Mouse (Mus musculus): ENCODE measurements at regions not wholly inside any gene's neighbourhood (a gene's known extent, or its start where the extent isn't known, plus 50 kb on each side); places are given as distances from the start of the nearest gene placed in this dataset.

DNA sequence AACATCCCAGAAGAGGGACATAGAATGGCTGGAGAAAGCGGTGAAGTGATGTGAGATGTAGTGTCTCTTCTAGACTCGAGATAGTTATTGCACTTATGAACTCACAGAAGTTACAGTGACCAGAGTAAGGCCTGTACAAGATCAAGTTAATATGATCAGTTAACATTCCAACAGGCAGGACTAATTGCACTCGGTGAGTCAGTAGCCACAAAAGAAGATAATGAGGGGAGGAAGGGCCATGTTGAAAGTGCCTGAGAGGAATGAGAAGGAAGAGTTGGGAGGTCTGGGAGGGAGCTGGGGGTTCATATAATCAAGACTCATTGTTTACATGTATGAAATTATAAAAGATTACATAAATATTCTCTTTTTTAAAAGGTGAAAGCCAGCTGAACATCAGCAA, 602.3 kb downstream of the Insc start:
- no peak for ATAC-seq (ENCODE audit: extremely low read depth, insufficient number of reproducible peaks, low FRiP score, poor library complexity, severe bottlenecking)

DNA sequence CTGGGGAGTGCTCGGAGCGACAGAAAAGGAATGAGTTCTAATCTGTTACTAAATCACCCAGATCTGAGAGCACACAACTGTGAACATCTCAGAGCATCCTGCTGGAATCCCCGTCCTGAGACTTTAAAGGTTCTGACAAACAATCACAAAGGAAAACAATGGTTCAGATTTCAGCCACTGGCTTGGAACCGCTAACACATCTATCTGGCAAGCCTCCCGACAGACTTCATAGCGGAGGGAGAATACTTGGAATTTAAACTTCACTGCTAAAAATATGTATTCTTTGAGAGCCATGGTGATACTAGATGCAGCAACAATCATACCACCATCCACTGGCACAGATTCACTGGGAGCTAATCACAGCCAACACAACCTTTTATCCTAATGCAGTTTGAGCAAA, 615.2 kb downstream of the Insc start:
- no peak for ATAC-seq (ENCODE audit: extremely low read depth, insufficient number of reproducible peaks, low FRiP score, poor library complexity, severe bottlenecking)

DNA sequence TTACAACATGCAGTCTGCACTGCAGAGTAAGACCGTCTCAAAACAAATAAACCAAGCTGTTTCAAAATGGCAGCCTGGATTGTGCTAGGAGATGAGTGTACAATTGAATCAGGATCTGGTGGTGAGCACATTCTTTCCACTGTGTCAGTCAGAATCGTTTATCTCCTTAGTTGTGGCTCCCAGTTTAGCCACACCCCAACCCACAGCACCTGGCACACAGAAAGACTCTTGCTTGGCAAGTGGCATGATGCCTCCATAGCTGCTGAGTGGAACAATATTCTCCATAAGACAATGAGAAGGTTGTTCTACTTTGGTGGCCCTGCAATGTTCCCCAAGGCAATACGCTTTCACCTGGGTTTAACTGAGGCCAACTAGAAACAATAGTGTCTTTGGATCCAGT, 616.6 kb downstream of the Insc start:
- no peak for ATAC-seq (ENCODE audit: extremely low read depth, insufficient number of reproducible peaks, low FRiP score, poor library complexity, severe bottlenecking)

DNA sequence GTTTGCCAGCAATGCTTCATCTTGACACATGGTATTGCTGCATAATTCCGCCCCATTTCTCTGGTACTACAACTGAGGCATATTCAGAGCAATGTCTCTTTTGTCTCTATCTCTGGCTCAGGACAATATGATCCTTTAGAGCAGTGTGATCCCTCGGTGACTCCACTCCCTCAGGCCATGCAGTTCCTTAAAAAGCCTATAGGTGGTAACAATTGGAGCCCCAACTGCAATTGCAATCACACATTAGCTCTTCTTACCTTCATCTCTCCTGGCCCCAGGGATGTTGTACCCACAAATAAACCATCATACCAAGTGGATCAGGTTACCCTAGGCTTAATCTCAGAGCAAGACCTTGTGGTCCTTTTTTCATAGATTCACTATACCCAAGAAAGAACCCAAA, 618.6 kb downstream of the Insc start:
- ATAC-seq (ENCODE audit: extremely low read depth, insufficient number of reproducible peaks, low FRiP score, poor library complexity, severe bottlenecking) = no peak

DNA sequence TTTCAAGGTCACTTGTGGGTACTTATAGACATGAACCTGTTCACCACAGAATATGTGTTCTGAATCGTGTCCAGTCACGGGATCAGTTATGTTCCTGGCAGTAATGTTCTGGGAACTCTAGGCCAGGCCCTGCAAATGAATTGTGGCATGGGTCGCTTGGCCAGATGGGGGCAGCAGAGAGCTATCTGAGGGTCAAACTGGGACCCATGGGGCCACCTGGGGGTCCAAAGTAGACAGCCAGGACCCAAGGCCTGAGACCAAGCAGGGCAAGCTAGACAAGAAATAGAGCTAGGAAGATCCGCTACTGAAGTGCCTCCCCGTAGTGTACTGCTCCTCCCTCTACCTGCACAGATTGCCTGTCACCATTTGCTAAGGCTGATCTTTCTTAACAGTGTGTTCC, 623.4 kb downstream of the Insc start:
- ATAC-seq (ENCODE audit: extremely low read depth, insufficient number of reproducible peaks, low FRiP score, poor library complexity, severe bottlenecking) = no peak

DNA sequence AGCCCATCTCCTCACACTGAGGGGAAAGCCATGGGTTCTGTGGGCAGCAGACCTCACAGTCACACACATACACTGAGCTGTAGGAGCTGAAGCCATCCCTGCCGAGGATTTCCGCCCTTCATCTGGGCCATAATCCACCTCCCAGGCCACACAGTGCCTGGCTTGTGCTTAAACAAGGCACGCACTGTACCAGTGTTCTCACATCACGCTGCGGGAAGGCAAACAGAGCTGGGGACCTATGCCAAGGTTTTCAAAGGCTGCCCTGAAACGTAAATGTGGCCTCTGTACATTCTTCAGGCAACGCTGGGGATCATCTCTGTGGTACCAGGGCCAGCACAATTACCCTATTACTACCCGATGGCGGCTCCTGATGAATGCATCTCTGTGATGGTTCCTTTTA, 627.6 kb downstream of the Insc start:
- no peak for ATAC-seq (ENCODE audit: extremely low read depth, insufficient number of reproducible peaks, low FRiP score, poor library complexity, severe bottlenecking)

DNA sequence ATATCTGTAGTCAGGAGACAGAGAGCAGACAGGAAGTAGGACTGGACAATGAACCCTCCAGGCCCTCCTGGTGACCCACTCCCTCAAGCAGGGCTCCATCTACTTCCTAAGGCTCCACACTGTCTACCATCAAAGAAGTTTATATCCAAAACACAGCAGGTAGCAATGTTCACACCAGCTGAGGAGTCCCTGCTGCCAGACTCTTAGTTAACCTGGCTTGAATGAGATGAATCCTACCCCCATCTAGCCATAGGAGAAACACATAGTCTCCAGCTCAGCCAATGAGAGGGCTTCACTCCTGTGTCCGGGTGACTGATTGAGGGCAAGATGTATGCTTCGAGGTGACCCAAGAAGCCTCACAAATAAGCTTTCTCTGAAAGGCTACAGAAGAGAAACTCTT, 629.4 kb downstream of the Insc start:
- ATAC-seq (ENCODE audit: extremely low read depth, insufficient number of reproducible peaks, low FRiP score, poor library complexity, severe bottlenecking) = no peak

DNA sequence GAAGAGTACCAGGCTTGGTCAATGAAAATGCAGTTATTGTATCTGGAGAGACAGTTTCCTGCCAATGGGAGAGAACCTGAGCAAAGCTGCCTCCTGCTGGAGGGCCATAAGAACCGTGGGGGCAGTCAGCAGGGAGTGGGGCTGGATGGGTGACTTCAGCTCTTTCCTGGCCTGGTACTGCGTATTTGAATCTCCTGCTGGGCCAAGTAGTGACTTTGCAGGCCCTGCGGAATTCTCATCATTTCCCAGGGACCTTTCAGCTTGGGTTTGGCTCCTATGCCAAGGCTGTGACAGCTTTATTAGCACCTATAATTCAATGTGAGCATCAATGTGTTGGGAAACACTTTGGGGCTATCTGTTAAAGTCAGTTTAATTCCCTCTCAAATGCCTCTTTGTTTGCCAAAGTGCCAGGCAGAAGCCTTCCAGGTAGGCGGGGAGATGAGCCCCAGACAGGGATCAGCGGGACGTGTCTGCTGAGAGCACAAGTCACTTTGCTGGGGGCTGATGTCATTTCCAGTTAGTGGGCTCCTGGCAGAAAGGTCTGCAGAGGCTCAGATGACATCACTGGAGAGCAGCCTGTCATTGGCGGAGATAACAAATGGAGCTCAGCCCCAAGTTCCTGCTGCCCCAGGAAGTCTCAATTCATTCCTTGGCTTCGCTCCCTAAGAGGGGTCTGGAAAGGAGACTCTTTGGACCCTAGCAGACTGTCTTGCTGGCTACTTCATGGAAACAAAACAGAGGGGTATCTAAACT, 630.5 kb downstream of the Insc start:
- no peak for ATAC-seq (ENCODE audit: extremely low read depth, insufficient number of reproducible peaks, low FRiP score, poor library complexity, severe bottlenecking)

DNA sequence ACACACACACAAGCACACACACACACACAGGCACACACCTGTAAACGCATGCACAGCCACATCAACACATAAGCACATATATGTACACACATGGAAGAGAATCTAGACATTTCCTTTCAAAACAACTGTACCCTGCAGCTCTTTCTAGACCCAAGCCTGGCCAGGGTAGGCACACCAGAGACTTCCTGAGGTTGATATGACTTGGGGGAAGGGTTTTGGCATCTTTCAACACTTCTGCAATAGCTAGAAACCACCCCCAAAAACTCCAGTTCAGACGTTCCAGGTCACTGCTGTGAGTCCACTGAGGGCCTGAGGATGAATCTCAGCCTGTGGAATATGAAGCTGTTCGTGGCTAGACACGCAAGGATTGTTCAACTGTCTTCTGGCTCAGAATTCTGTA, 632.6 kb downstream of the Insc start:
- ATAC-seq (ENCODE audit: extremely low read depth, insufficient number of reproducible peaks, low FRiP score, poor library complexity, severe bottlenecking) = no peak

DNA sequence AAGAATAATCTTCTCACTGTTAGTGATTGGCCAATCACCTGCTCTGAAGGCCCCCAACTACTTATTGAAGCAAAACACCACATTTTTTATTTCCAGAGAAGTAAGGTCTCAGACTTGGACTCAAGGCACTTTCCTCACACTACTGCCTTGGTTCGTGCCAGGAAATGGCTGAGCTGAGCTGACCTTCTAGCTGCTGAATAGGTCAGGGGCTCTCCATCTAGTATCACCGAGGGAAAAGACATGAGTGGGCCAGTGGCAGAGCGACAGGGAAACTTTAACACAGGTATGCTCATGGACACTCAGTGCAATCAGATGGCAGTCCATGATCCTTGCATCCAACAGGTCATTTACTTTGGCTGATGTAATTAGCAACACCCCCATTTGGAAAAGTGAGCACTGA, 635.3 kb downstream of the Insc start:
- no peak for ATAC-seq (ENCODE audit: extremely low read depth, insufficient number of reproducible peaks, low FRiP score, poor library complexity, severe bottlenecking)

DNA sequence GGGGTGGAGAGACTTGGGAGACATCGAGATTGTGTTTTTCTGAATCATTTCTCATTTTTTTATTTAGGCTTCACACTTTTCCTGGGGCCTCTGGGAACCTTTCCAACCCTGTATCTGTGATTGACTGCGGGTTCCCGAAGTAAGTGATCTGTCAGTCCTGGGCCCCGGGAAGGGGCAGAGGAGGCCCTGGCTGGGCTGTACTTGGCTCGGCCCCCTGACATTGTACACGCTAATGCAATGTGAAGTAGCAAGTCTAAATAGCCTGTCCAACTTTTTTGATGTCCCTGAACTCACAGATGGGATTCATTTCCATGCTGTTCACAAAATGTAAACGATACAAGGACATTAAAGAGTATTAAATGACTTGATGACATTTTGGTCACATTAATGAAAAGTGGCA, 636.1 kb downstream of the Insc start:
- ATAC-seq (ENCODE audit: extremely low read depth, insufficient number of reproducible peaks, low FRiP score, poor library complexity, severe bottlenecking) = no peak

DNA sequence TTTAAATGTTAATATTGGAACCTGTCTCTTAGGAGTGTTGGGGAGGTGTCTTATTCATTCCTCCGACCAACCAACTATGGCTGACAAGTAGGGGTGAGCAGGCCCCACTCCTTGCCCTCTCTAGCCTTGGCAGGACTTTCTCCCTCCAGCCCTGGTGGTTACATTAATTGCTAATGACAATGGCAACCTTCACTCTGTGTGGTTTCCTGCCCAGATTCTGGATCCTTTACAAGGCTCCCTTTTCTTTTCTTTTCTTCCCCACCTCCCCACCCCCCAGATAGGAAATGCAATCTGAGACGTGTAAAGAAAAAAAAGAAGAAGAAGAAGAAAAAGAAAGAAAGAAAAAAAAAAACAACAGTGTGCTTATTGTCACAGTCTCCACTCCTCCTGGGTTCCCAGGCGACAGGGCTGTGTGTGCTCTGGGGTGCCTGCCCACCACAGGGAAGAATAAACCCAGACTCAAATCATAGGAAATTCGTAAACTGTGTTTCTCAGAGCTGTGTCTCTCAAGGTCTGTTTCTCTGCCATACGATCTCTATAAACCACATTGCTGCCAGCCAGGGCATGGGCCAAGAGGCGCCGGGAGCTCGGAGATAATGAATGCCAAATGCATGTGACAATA, 637.6 kb downstream of the Insc start:
- ATAC-seq (ENCODE audit: extremely low read depth, insufficient number of reproducible peaks, low FRiP score, poor library complexity, severe bottlenecking) = no peak

DNA sequence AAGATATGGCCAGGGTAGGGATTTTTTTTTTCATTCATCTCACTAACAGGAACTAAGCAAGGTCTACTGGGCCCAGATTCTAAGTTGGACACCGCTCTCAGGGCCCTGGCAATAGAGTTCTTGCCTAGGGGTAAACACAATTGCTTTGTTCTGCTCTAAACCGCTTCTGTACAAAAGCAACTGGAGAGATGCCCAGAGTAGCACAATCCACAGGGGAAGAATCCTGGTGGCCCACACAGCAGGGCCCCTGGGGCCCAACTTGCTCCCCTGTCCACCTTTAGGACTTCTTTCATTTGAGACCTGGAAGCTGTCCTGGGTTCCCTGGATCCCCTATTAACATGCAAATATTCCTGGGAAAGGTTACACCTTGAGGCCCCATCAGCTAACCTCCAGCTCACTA, 639.4 kb downstream of the Insc start:
- no peak for ATAC-seq (ENCODE audit: extremely low read depth, insufficient number of reproducible peaks, low FRiP score, poor library complexity, severe bottlenecking)

DNA sequence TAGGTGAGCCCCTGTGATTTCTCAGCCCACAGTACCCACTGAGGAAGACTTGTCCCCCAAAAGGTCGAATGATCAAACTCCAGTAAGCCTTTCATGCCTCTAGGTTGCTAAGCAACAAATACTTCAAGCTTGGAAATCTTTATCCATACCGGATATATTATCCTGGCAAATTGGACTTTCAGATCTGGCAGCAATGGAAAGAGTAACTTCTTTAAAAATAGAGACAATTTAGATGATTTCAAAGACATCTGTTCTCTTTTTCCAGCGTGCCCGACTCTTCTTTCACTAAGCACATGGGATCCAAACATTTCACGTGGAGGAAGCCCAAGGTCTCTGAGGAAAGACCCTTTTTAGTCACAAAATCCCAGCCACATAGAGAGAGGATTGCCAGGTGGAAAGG, 645.4 kb downstream of the Insc start:
- no peak for ATAC-seq (ENCODE audit: extremely low read depth, insufficient number of reproducible peaks, low FRiP score, poor library complexity, severe bottlenecking)

DNA sequence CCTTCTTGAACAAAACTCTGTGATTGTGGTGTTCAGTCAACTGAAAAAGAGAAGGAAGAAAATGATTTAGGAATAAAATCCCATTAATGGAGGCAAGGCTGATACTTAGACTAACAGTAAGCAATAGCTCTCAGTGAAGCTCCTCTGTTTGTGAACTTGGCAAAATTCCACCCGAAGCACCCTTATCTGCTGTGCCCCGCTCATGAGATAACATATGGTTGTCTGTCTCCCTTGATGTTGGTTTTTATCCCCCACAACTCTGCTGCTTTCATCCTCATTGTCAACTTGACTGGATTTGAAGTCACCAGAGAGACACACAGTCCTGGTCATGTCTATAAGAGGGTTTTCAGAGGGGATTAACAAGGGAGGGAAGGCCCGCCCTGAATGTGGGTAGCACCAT, 646.1 kb downstream of the Sox6 start:
- no peak for ATAC-seq (ENCODE audit: extremely low read depth, insufficient number of reproducible peaks, low FRiP score, poor library complexity, severe bottlenecking)

DNA sequence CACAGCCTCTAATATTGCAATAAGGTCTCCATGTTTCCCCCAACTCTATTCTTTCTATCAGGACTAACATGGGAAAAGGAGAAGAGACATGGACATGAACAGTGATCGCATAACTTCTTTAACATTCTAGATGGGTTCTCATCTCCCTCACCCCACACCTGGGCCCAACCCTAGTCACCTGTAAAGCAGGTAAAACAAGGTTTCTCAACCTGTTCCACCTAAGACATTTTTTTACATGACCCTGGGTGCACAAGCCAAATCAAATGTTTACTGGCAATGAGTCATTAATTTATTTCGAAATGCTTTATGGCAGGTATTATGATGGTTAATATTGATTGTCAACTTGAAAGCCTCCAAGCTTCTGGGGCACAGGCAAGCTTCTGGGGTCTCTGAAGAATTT, 640.4 kb downstream of the Sox6 start:
- ATAC-seq (ENCODE audit: extremely low read depth, insufficient number of reproducible peaks, low FRiP score, poor library complexity, severe bottlenecking) = no peak

DNA sequence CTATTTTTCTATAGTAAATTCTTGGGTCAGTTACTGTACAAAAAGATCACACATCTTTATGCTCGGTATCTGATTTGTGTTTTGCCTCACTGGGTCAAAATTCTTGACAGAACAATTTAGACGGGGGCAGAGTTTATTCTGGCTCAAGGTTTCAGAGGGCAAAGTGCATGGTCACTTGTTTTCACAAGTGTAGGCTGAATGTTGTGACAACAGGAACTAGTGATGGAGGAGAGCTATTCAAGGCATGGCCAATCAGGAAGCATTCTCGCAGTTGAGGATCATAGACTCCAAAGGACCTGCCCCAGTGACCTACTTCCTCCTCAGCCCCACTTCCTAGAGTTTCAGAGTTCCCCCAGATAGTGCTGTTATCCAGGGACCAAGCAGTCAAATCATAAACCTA, 639.1 kb downstream of the Sox6 start:
- ATAC-seq (ENCODE audit: extremely low read depth, insufficient number of reproducible peaks, low FRiP score, poor library complexity, severe bottlenecking) = no peak

DNA sequence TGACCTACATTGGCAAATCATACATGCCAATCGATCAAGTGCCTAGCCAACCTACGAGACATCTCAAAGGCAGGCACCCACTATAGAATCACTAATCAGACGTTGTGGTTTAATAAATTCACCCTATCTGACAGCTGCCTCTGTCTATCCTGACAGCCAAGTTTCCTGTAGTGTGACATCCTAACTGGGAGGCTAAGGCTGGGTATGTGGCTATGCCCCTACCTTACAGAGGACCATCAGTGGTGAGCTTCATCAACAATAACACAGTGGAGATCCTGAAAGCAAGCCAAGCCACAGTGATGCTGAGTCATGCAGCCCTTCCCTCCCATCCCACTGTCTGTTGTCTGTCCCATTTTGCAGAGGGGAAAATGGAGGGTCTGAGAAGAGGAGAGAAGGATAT, 630.7 kb downstream of the Sox6 start:
- no peak for ATAC-seq (ENCODE audit: extremely low read depth, insufficient number of reproducible peaks, low FRiP score, poor library complexity, severe bottlenecking)

DNA sequence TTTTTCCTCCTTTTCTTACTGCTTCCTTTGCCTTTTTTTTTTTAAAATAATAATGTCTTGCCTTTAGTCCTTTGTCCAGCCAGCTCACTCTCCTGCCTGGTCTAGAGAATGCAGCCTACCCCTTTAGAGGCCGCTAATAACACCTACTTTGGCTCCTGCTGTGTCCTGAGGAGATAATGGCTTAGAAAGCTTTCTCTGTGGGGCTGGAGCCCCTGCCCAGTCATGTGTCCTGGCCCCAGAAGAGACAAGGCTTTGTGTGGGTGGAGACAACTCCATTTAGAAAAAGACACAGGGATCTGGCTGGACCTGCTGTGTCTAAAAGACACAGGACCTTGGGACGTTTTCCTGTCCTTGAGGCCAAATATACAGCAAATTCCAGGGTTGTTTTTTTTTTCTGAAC, 629.7 kb downstream of the Sox6 start:
- ATAC-seq (ENCODE audit: extremely low read depth, insufficient number of reproducible peaks, low FRiP score, poor library complexity, severe bottlenecking) = no peak

DNA sequence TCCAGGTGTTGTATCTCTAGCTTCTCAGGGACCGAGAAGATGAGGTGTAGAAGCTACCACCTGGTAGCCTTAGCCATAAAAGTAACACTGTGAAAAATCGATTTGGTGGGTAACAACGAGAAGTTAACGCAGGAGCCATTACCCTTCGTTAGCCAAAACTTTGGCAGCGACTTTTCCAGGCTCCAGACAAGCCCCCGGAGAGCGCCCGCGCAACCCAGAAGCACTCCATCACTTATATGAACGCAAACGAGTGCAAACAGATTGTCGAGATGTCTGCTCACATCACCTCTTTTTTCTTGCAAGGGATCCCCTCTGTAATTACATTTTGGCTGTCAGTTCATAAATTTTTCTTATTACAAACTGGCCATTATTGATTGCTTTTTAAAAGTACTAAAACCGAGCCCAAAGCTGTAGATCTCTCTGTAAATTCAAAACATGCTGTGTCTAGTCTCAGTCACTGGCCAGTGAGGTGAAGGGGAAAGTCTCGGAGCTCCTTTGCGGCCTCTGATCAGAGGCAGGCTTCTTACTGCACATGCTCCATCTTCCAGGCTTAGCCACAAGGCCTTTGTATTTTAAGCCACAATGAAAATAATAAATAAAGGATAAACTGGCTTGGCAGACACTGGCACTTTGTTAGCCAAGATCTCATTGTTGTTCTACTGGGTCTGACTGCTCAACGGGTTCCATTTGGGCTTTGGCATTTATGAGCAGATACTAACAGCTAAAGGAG, 627.9 kb downstream of the Sox6 start:
- no peak for ATAC-seq (ENCODE audit: extremely low read depth, insufficient number of reproducible peaks, low FRiP score, poor library complexity, severe bottlenecking)

All from neutrophil, adult 5-6 weeks (primary cell).